Mouse (Mus musculus) liver, embryonic 14.5 days (tissue): Measurements from ENCODE around the gene Myom3.

Experiments
- CTCF ChIP-seq: IDR thresholded peaks from 2 replicates; pipeline ENCODE4 v1.5.1; 2016; ENCODE audit warnings: antibody characterized with exemption, low read depth, control low read depth
- EP300 ChIP-seq: IDR thresholded peaks from 2 replicates; pipeline ENCODE4 v1.6.1; 2016; ENCODE audit warnings: antibody characterized with exemption, low read depth

- TF ChIP-seq CTCF (peak; percentile 59), EP300 (no peak)
Measured at GRCm38 (mm10) chr4:135722540-135723290, 36.8 kb upstream of the Myom3 start.
